Mouse (Mus musculus) layer of hippocampus, adult 18-20 months (tissue): ENCODE measurements at regions not wholly inside any gene's neighbourhood (a gene's known extent, or its start where the extent isn't known, plus 50 kb on each side); places are given as distances from the start of the nearest gene placed in this dataset.

ENCODE experiments used
- DNase-seq, 2 experiments: peaks; one replicate each; pipeline ENCODE4 v3.0.0; 2022; ENCODE audit warnings: low spot score in 2 of 2

GRCm38 (mm10) chr10:120616406-120617015, 140.2 kb upstream of the Hmga2 start:
- DNase-seq: no peak

- DNase-seq: no peak
These were observed 136.1 kb upstream of the Hmga2 start for GRCm38 (mm10) chr10:120612351-120612750.

GRCm38 (mm10) chr10:120610076-120610475, 133.8 kb upstream of the Hmga2 start:
- peak in 1 of 2 experiments; percentile 2 for DNase-seq

GRCm38 (mm10) chr10:120604506-120604905, 128.2 kb upstream of the Hmga2 start:
- no peak for DNase-seq

GRCm38 (mm10) chr10:120603167-120603566, 126.9 kb upstream of the Hmga2 start:
- DNase-seq: no peak

GRCm38 (mm10) chr10:120600735-120601134, 124.5 kb upstream of the Hmga2 start:
- peak in 1 of 2 experiments; percentile 4 for DNase-seq

GRCm38 (mm10) chr10:120599551-120599950, 123.3 kb upstream of the Hmga2 start:
- no peak for DNase-seq

GRCm38 (mm10) chr10:120597320-120597887, 121.1 kb upstream of the Hmga2 start:
- no peak for DNase-seq

GRCm38 (mm10) chr10:120595145-120595544, 118.9 kb upstream of the Hmga2 start:
- no peak for DNase-seq

GRCm38 (mm10) chr10:120593876-120594275, 117.6 kb upstream of the Hmga2 start:
- no peak for DNase-seq

GRCm38 (mm10) chr10:120589659-120590058, 113.4 kb upstream of the Hmga2 start:
- no peak for DNase-seq

- DNase-seq: no peak
These were observed 111.8 kb upstream of the Hmga2 start for GRCm38 (mm10) chr10:120587854-120588633.

GRCm38 (mm10) chr10:120587179-120587578, 110.9 kb upstream of the Hmga2 start:
- DNase-seq: peak in 1 of 2 experiments; percentile 36

GRCm38 (mm10) chr10:120582497-120582896, 106.2 kb upstream of the Hmga2 start:
- DNase-seq: no peak

GRCm38 (mm10) chr10:120581547-120581946, 105.3 kb upstream of the Hmga2 start:
- DNase-seq: no peak

- DNase-seq: no peak
These were observed 100.6 kb upstream of the Hmga2 start for GRCm38 (mm10) chr10:120576886-120577285.

GRCm38 (mm10) chr10:120576148-120576547, 99.9 kb upstream of the Hmga2 start:
- DNase-seq: no peak

- DNase-seq: no peak
These were observed 95.1 kb upstream of the Hmga2 start for GRCm38 (mm10) chr10:120571340-120571739.

GRCm38 (mm10) chr10:120565992-120566391, 89.7 kb upstream of the Hmga2 start:
- no peak for DNase-seq

GRCm38 (mm10) chr10:120564859-120565258, 88.6 kb upstream of the Hmga2 start:
- no peak for DNase-seq

GRCm38 (mm10) chr10:120563926-120564325, 87.7 kb upstream of the Hmga2 start:
- no peak for DNase-seq

GRCm38 (mm10) chr10:120561821-120562220, 85.6 kb upstream of the Hmga2 start:
- no peak for DNase-seq
